Mouse (Mus musculus) spleen, adult 10 weeks (tissue): ENCODE results near the gene Vmn1r115. TPM values are rescaled to one million over a fixed set of nuclear protein-coding genes. Genes with fewer than 3 reads are reported as not detected.

Experiments
- polyA plus RNA-seq: library from polyadenylated mRNA; stranded (reverse); fragments of 350-450 nt; fragmentation: Illumina TruSeq; extraction: RNeasy Lipid Tissue Mini Kit (QIAGEN cat#74804); gene quantifications from one replicate; pipeline ENCODE4 v1.2.3, GENCODE M21; 2015; ENCODE audit warnings: low replicate concordance; ENCODE audit not compliant: insufficient read depth

Gene Vmn1r115
- not detected for polyA plus RNA-seq

DNA sequence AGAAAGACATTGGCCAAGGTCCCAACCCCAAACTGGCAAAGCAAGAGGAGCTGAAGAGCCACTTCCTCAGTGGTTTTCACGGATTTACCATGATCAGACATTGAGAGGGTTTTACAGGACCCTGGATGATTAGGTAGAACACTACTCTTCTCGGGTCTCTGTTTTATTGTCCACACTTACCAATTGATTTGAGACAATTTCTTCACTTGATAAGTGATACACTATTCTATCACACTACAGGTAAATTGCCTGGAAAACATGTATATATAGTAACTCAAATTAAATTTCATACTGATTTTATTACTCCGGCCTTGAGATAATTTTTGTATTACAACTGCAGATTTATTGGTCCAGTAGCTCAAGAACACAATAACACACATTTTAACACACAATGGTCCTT, at the start of gene Vmn1r115:
Gene Vmn1r115 (minus strand): TSS at position 101 of the 400 bp plus-strand sequence.

DNA sequence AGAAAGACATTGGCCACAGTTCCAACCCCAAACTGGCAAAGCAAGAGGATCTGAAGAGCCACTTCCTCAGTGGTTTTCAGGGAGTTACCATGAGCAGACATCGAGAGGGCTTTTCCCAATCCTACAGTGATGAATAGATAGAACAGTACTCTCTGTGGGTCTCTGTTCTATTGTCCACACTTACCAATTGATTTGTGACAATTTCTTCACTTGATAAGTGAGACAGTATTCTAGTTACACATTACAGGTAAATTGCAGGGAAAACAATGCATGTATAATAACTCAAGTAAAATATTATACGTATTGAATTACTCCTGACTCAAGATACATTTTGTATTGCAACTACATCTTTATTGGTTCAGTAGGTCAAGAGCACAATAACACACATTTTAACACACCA, 39.2 kb upstream of the Vmn1r115 start, which contains the start of gene Vmn1r117:
Gene Vmn1r117 (minus strand): TSS at position 101 of the 400 bp plus-strand sequence.

DNA sequence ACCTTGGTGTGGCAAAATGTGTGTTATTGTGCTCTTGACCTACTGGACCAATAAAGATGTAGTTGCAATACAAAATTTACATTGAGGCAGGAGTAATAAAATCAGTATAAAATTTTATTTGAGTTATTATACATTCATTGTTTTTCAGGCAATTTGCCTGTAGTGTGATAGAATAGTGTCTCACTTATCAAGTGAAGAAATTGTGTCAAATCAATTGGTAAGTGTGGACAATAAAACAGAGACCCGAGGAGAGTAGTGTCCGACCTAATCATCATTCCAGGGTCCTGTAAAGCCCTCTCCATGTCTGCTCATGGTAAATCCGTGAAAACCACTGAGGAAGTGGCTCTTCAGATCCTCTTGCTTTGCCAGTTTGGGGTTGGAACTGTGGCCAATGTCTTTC, 27.2 kb upstream of the Vmn1r115 start, which contains the start of gene Vmn1r116:
Gene Vmn1r116 (plus strand): TSS at position 301 of the 400 bp plus-strand sequence.

DNA sequence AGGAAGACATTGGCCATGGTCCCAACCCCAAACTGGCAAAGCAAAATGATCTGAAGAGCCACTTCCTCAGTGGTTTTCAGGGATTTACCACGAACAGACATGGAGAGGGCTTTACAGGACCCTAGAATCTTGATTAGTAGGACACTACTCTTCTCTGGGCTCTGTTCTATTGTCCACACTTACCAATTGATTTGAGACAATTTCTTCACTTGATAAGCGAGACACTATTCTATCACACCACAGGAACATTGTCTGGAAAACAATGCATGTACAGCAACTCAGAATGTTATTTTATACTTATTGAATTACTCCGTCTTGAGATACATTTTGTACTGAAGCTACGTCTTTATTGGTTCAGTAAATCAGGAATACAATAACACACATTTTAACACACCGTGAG, 32.7 kb downstream of the Vmn1r115 start, which contains the start of gene Vmn1r114:
Gene Vmn1r114 (minus strand): TSS at position 101 of the 400 bp plus-strand sequence.

Other genes with a start within 250 kb of the Vmn1r115 start
- gene Gm4513, start 246.0 kb downstream of the Vmn1r115 start, polyA plus RNA-seq = not detected
- gene Vmn1r107, start 176.1 kb downstream of the Vmn1r115 start, polyA plus RNA-seq = not detected
- not detected for gene Vmn1r111, start 141.8 kb downstream of the Vmn1r115 start, polyA plus RNA-seq
- gene Gm10668, start 114.4 kb downstream of the Vmn1r115 start, polyA plus RNA-seq = not detected
- gene Vmn1r112, start 73.8 kb downstream of the Vmn1r115 start, polyA plus RNA-seq = not detected
- not detected for gene Vmn1r113, start 57.7 kb downstream of the Vmn1r115 start, polyA plus RNA-seq
- not detected for gene Vmn1r114, start 32.8 kb downstream of the Vmn1r115 start, polyA plus RNA-seq
- not detected for gene Vmn1r116, start 27.3 kb upstream of the Vmn1r115 start, polyA plus RNA-seq
- not detected for gene Vmn1r117, start 39.1 kb upstream of the Vmn1r115 start, polyA plus RNA-seq
- not detected for gene Vmn1r118, start 67.4 kb upstream of the Vmn1r115 start, polyA plus RNA-seq
- gene Vmn1r119, start 167.5 kb upstream of the Vmn1r115 start, polyA plus RNA-seq = not detected
- not detected for gene Vmn1r120, start 208.8 kb upstream of the Vmn1r115 start, polyA plus RNA-seq